Mouse (Mus musculus) forebrain, embryonic 11.5 days (tissue): ENCODE measurements around the gene C9. TPM values are rescaled to one million over a fixed set of nuclear protein-coding genes. Genes with fewer than 3 reads are reported as not detected.
A peak's percentile ranks its signal among the peaks of the same experiment; 100 is the strongest.

Experiments used
- ATAC-seq: fragments of 200-750 bp; cut with Nextera tagmentation; replicated peaks from 2 replicates; pipeline ENCODE4 v1.8.0; 2017; ENCODE audit warnings: moderate TSS enrichment; ENCODE audit not compliant: low FRiP score
- DNase-seq: peaks from one replicate; pipeline ENCODE4 v3.0.0-alpha.2; 2017; ENCODE audit warnings: low spot score
- H3K27ac ChIP-seq: fragments of 300-500 bp; sonication (generic); 2 replicates; pipeline ENCODE4 v1.5.1; 2014; ENCODE audit warnings: low read depth, low read length
- H3K27me3 ChIP-seq: fragments of 300-500 bp; sonication (generic); 2 replicates; pipeline ENCODE4 v1.6.1; 2014; ENCODE audit warnings: mild to moderate bottlenecking, low read length, mixed read lengths; ENCODE audit not compliant: control insufficient read depth, insufficient read depth
- H3K36me3 ChIP-seq: fragments of 300-500 bp; sonication (generic); 2 replicates; pipeline ENCODE4 v1.6.1; 2014; ENCODE audit warnings: mild to moderate bottlenecking, low read length, moderate library complexity, mixed read lengths; ENCODE audit not compliant: control insufficient read depth, insufficient read depth
- H3K4me1 ChIP-seq: fragments of 300-500 bp; sonication (generic); replicated peaks from 2 replicates; pipeline ENCODE4 v1.6.1; 2014; ENCODE audit warnings: low read length, mixed read lengths; ENCODE audit not compliant: control insufficient read depth, insufficient read depth
- H3K4me2 ChIP-seq: fragments of 300-500 bp; sonication (generic); 2 replicates; pipeline ENCODE4 v1.6.1; 2014; ENCODE audit warnings: low read depth, mild to moderate bottlenecking, low read length, moderate library complexity, mixed read lengths; ENCODE audit not compliant: severe bottlenecking
- H3K4me3 ChIP-seq: fragments of 300-500 bp; sonication (generic); 2 replicates; pipeline ENCODE4 v1.5.1; 2014; ENCODE audit warnings: low read depth, low read length
- H3K9ac ChIP-seq: fragments of 300-500 bp; sonication (generic); 2 replicates; pipeline ENCODE4 v1.6.1; 2014; ENCODE audit warnings: low read length
- H3K9me3 ChIP-seq: fragments of 300-500 bp; sonication (generic); 2 replicates; pipeline ENCODE4 v1.6.1; 2016; ENCODE audit warnings: low read length, mixed read lengths; ENCODE audit not compliant: control insufficient read depth
- WGBS: fragments of 180-500 bp; shearing (Covaris S2); extraction: QIAGEN DNeasy Blood & Tissue Kit; methylation state at CpG from one replicate; pipeline ENCODE4 v1.1.7; 2014; 5-methylcytosine and 5-hydroxymethylcytosine counted together
- polyA plus RNA-seq: library from polyadenylated mRNA; unstranded; fragments of >200 nt; fragmentation: Nextera tagmentation; extraction: Ambion mirVana; gene quantifications from 2 replicates; pipeline ENCODE4 v1.2.1, GENCODE M21; 2014

Gene C9
- polyA plus RNA-seq, 1 experiment from 2014 or later = not detected

- DNase-seq = no peak
- H3K4me1 ChIP-seq = no peaks in the 10 kb centered on the region
- ATAC-seq = 0 out of 2 replicates have a peak, but pooled peaks have one; percentile 33
- WGBS = 28% methylated on average over 9 of the region's 9 CpGs
- H3K27ac ChIP-seq = no peak overlapping the region
- H3K4me2 ChIP-seq = no peak overlapping the region
- no peak overlapping the region for H3K4me3 ChIP-seq
- no peaks in the 10 kb centered on the region for H3K36me3 ChIP-seq
- no peaks in the 10 kb centered on the region for H3K9me3 ChIP-seq
- no peaks in the 10 kb centered on the region for H3K27me3 ChIP-seq
- H3K9ac ChIP-seq = no peak overlapping the region
Observed at GRCm38 (mm10) chr15:6448892-6449291, 3.8 kb downstream of the C9 start.

GRCm38 (mm10) chr15:6454461-6454860, 9.3 kb downstream of the C9 start:
- DNase-seq = no peak
- Histone ChIP-seq H3K9me3 (no peaks in the 10 kb centered on the region), H3K27me3 (no peaks in the 10 kb centered on the region), H3K4me1 (no peaks in the 10 kb centered on the region), H3K4me3 (no peak overlapping the region), H3K9ac (no peak overlapping the region), H3K36me3 (no peaks in the 10 kb centered on the region), H3K27ac (no peak overlapping the region), H3K4me2 (no peak overlapping the region)
- ATAC-seq = no peak
- 76% methylated on average over 2 of the region's 2 CpGs for WGBS

DNA sequence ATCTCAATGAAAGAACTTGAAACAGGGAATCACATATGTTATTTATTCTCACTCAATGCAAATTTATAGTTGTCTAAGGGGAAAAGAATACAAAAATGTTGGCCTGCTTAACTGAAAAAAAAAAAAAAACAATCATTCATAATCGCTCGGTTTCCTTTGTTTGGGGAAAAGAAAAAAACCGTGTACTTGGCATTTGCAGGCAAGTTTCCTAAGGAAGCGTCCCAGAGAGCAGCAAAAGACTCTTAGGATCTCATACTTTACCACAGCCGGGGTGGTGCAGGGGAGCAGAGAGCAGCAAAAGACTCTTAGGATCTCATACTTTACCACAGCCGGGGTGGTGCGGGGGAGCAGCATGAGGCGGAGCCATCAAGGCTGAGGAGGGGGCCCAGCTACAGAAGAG, 16.3 kb downstream of the C9 start:
- WGBS = 77% methylated on average over 8 of the region's 8 CpGs
- Histone ChIP-seq H3K9me3 (no peaks in the 10 kb centered on the region), H3K4me3 (no peak overlapping the region), H3K36me3 (no peaks in the 10 kb centered on the region), H3K27ac (no peak overlapping the region), H3K4me2 (no peak overlapping the region), H3K27me3 (no peaks in the 10 kb centered on the region), H3K4me1 (no peaks in the 10 kb centered on the region), H3K9ac (no peak overlapping the region)
- DNase-seq (no peak), ATAC-seq (no peak)

- WGBS = 80% methylated on average over 3 of the region's 3 CpGs
- no peak for ATAC-seq
- H3K9me3 ChIP-seq = no peaks in the 10 kb centered on the region
- no peak overlapping the region for H3K9ac ChIP-seq
- no peaks in the 10 kb centered on the region for H3K27me3 ChIP-seq
- H3K4me2 ChIP-seq = no peak overlapping the region
- H3K4me3 ChIP-seq = no peak overlapping the region
- no peak for DNase-seq
- H3K36me3 ChIP-seq = no peaks in the 10 kb centered on the region
- H3K4me1 ChIP-seq = no peaks in the 10 kb centered on the region
- H3K27ac ChIP-seq = no peak overlapping the region
Observed at GRCm38 (mm10) chr15:6463361-6463923, 18.3 kb downstream of the C9 start.

- H3K4me2 ChIP-seq = no peak overlapping the region
- no peaks in the 10 kb centered on the region for H3K9me3 ChIP-seq
- no peak overlapping the region for H3K9ac ChIP-seq
- H3K36me3 ChIP-seq = no peaks in the 10 kb centered on the region
- 70% methylated on average over 10 of the region's 10 CpGs for WGBS
- no peak for ATAC-seq
- no peak overlapping the region for H3K27ac ChIP-seq
- no peak overlapping the region for H3K4me3 ChIP-seq
- H3K4me1 ChIP-seq = no peaks in the 10 kb centered on the region
- H3K27me3 ChIP-seq = no peaks in the 10 kb centered on the region
- DNase-seq = no peak
Observed at GRCm38 (mm10) chr15:6466995-6467394, 21.9 kb downstream of the C9 start.

GRCm38 (mm10) chr15:6468845-6469244, 23.7 kb downstream of the C9 start:
- Histone ChIP-seq H3K4me3 (no peak overlapping the region), H3K27me3 (no peaks in the 10 kb centered on the region), H3K4me2 (no peak overlapping the region), H3K27ac (no peak overlapping the region), H3K36me3 (no peaks in the 10 kb centered on the region), H3K4me1 (no peaks in the 10 kb centered on the region), H3K9ac (no peak overlapping the region), H3K9me3 (no peaks in the 10 kb centered on the region)
- no peak for DNase-seq
- whole genome bisulfite sequencing = 87% methylated on average over 1 of the region's 1 CpGs
- ATAC-seq = no peak

DNA sequence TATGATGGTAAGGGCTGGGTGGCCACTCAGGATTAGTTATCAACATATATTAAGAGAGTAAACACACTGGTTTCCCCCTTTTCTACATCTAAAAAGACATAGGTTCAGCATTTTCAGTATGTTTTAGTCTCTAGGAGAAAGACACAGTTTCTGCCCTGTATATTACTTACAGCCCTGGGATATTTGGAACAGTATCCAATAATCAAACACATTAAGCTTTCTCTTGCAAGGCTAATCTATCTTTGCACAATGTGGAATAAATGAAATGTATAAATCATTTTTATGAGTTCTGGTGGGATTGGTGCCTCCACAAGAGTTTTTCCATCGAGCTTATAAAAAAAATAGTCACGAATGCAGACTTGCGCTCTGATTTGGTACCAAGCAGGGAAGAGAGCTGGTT, 24.3 kb downstream of the C9 start:
- ATAC-seq = no peak
- no peak overlapping the region for H3K9ac ChIP-seq
- 94% methylated on average over 3 of the region's 3 CpGs for WGBS

DNA sequence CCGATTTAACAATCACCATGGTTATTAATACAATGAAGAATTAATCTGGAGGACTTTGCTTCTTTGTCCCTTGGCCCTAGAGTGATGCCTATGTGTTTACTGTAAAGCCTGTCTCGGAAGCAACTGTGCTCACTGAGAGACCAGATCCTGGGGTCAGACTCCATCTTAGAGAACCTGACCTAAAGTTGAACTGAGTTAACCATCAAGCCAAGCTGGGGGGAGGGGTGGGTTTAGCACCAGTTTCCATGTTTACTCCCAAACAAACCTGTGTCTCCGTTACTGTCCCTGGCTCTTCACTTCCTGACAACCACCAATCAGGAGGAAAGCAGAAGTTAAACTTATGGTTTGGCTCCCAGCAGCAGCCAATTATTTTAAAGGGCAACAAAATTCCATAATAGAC, 38.4 kb downstream of the C9 start:
- no peak overlapping the region for H3K9ac ChIP-seq
- no peaks in the 10 kb centered on the region for H3K4me1 ChIP-seq
- WGBS = 85% methylated on average over 3 of the region's 3 CpGs
- no peak overlapping the region for H3K4me3 ChIP-seq
- H3K27ac ChIP-seq = no peak overlapping the region
- DNase-seq (no peak), ATAC-seq (no peak)
- no peak overlapping the region for H3K4me2 ChIP-seq
- H3K36me3 ChIP-seq = no peaks in the 10 kb centered on the region
- H3K27me3 ChIP-seq = no peaks in the 10 kb centered on the region
- H3K9me3 ChIP-seq = no peaks in the 10 kb centered on the region

More for the DNA sequence above, 24.3 kb downstream of the C9 start:
- DNase-seq = no peak
- Histone ChIP-seq H3K4me2 (no peak overlapping the region), H3K27ac (no peak overlapping the region), H3K9me3 (no peaks in the 10 kb centered on the region), H3K4me3 (no peak overlapping the region), H3K36me3 (no peaks in the 10 kb centered on the region), H3K27me3 (no peaks in the 10 kb centered on the region), H3K4me1 (no peaks in the 10 kb centered on the region)

DNA sequence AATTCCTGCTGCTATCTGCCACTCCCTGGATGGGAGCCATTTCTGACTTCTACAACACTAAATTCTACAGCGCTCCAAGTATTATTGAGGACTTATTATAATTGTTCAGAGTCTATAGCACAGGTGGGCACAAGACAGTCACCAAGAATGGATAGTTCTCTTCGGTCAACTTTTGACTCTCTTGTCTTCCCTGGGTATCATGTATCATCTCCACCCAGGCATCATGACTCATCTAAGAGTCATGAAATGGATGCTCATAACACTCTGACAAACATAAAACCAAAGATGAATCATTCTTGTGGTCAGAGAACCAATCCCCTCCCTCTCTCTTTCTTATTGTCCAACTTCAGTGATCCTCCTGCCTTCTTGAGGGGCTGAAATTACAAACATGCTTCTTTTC, 47.3 kb downstream of the C9 start:
- no peak overlapping the region for H3K4me3 ChIP-seq
- no peaks in the 10 kb centered on the region for H3K36me3 ChIP-seq
- DNase-seq (no peak), ATAC-seq (no peak)
- H3K27ac ChIP-seq = no peak overlapping the region
- H3K4me2 ChIP-seq = no peak overlapping the region
- WGBS = 94% methylated on average over 2 of the region's 2 CpGs
- no peak overlapping the region for H3K9ac ChIP-seq
- H3K9me3 ChIP-seq = no peaks in the 10 kb centered on the region
- H3K4me1 ChIP-seq = no peaks in the 10 kb centered on the region
- no peaks in the 10 kb centered on the region for H3K27me3 ChIP-seq
